In the genomic region with DNA sequence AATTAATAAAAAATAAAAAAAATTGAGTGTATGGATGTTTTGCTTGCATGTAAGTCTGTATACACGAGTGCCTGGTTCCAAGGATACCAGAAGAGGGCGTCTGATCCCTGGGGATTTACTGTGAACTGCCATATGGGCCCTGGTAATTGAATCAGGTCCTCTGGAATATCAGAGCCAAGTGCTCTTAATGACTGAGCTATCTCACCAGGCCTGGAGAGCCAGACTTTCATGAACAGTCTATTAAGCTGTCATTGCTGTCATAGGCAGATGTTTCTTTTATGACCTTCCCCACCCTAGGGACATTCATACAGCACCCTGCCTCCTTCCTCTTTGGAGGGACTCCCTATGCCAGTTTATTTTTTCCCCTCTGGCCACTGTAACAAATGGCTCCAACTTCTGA, we compare ENCODE assay signal across 24 mouse cellular contexts. TPM values are rescaled to one million over a fixed set of nuclear protein-coding genes. Genes with fewer than 3 reads are reported as not detected.
DNase-seq lines count a peak whose midpoint lies in the region; ATAC-seq and TF ChIP-seq lines count a peak whose summit lies in the region.
"Had no signal": no experiment of that assay in that cellular context is flagged by ENCODE, and none has a peak within 500 bp of the region (broad histone marks: within the 10 kb centered on the region; RNA-seq: fewer than 3 reads in every experiment).

No protein-coding gene starts in this region.

- no peak overlapping the region for H3K9ac ChIP-seq in forebrain, embryonic 14.5 days (ENCODE audit: low read length)
- no peak overlapping the region for H3K9ac ChIP-seq in forebrain, embryonic 12.5 days
- no peak overlapping the region for H3K9ac ChIP-seq in limb, embryonic 14.5 days (ENCODE audit: low read depth, low read length, severe bottlenecking)
- H3K9ac ChIP-seq in intestine, postnatal 0 days (ENCODE audit: low read depth, low read length), result no peak overlapping the region
- no peak overlapping the region for H3K9ac ChIP-seq in hindbrain, embryonic 14.5 days
- H3K9ac ChIP-seq: embryonic facial prominence, embryonic 12.5 days; heart, embryonic 15.5 days; neural tube, embryonic 13.5 days had no signal

- no peak overlapping the region for H3K4me2 ChIP-seq in forebrain, embryonic 14.5 days (ENCODE audit: low read length)
- H3K4me2 ChIP-seq in forebrain, embryonic 12.5 days, result no peak overlapping the region
- H3K4me2 ChIP-seq in limb, embryonic 14.5 days (replicated peaks; ENCODE audit: low read depth, low read length, severe bottlenecking), result no peak overlapping the region
- H3K4me2 ChIP-seq in intestine, postnatal 0 days (replicated peaks; ENCODE audit: low read depth), result no peak overlapping the region
- no peak overlapping the region for H3K4me2 ChIP-seq in hindbrain, embryonic 14.5 days (replicated peaks)
- H3K4me2 ChIP-seq: embryonic facial prominence, embryonic 12.5 days; heart, embryonic 15.5 days; midbrain, embryonic 11.5 days; neural tube, embryonic 13.5 days had no signal

- no peaks in the 10 kb centered on the region for H3K9me3 ChIP-seq in forebrain, embryonic 14.5 days (replicated peaks; ENCODE audit: control insufficient read depth, low read length)
- no peaks in the 10 kb centered on the region for H3K9me3 ChIP-seq in forebrain, embryonic 12.5 days
- no peaks in the 10 kb centered on the region for H3K9me3 ChIP-seq in limb, embryonic 14.5 days (ENCODE audit: control insufficient read depth, low read length)
- H3K9me3 ChIP-seq in limb, embryonic 10.5 days (replicated peaks), result no peaks in the 10 kb centered on the region
- H3K9me3 ChIP-seq in intestine, postnatal 0 days (ENCODE audit: control insufficient read depth), result no peaks in the 10 kb centered on the region
- H3K9me3 ChIP-seq in hindbrain, embryonic 14.5 days (ENCODE audit: control insufficient read depth, low read length), result no peaks in the 10 kb centered on the region
- H3K9me3 ChIP-seq: embryonic facial prominence, embryonic 12.5 days; heart, embryonic 15.5 days; neural tube, embryonic 13.5 days had no signal

- no peak for ATAC-seq in forebrain, embryonic 14.5 days
- ATAC-seq in forebrain, embryonic 12.5 days (ENCODE audit: low FRiP score), result no peak
- no peak for ATAC-seq in limb, embryonic 14.5 days (ENCODE audit: low FRiP score, low read depth)
- ATAC-seq in intestine, postnatal 0 days, result no peak
- ATAC-seq in hindbrain, embryonic 14.5 days (ENCODE audit: low FRiP score), result no peak
- ATAC-seq: activated CD4-positive, CD25-positive, alpha-beta regulatory T cell, adult 4 months; inflammation-experienced regulatory T-cells, adult 6 months had no signal

- no peaks in the 10 kb centered on the region for H3K4me1 ChIP-seq in forebrain, embryonic 14.5 days (ENCODE audit: control insufficient read depth, insufficient read depth, low read length)
- no peaks in the 10 kb centered on the region for H3K4me1 ChIP-seq in forebrain, embryonic 12.5 days
- H3K4me1 ChIP-seq in limb, embryonic 14.5 days (ENCODE audit: control insufficient read depth, insufficient read depth, low read length), result no peaks in the 10 kb centered on the region
- H3K4me1 ChIP-seq in limb, embryonic 10.5 days, result 0 out of 2 replicates have a peak, but pooled peaks cover 3% of the 10 kb centered on the region
- no peaks in the 10 kb centered on the region for H3K4me1 ChIP-seq in intestine, postnatal 0 days (replicated peaks; ENCODE audit: control insufficient read depth, insufficient read depth, low read length)
- no peaks in the 10 kb centered on the region for H3K4me1 ChIP-seq in hindbrain, embryonic 14.5 days (replicated peaks; ENCODE audit: control insufficient read depth, insufficient read depth, low read length)
- H3K4me1 ChIP-seq: embryonic facial prominence, embryonic 12.5 days; heart, embryonic 15.5 days; neural tube, embryonic 13.5 days had no signal

- peak; percentile 44 for TF ChIP-seq CTCF in intestine, postnatal 0 days (IDR thresholded peaks at IDR 0.05; ENCODE audit: low read depth)

- no peak overlapping the region for H3K27ac ChIP-seq in forebrain, embryonic 14.5 days (ENCODE audit: low read depth, low read length)
- no peak overlapping the region for H3K27ac ChIP-seq in forebrain, embryonic 12.5 days
- H3K27ac ChIP-seq in limb, embryonic 14.5 days (replicated peaks; ENCODE audit: low read depth, low read length), result no peak overlapping the region
- no peak overlapping the region for H3K27ac ChIP-seq in limb, embryonic 10.5 days
- no peak overlapping the region for H3K27ac ChIP-seq in intestine, postnatal 0 days (ENCODE audit: low read depth, low read length)
- H3K27ac ChIP-seq in hindbrain, embryonic 14.5 days, result no peak overlapping the region
- H3K27ac ChIP-seq: embryonic facial prominence, embryonic 12.5 days; heart, embryonic 15.5 days; macrophage; neural tube, embryonic 13.5 days had no signal

- peak; percentile 11 for DNase-seq in forebrain, embryonic 14.5 days (ENCODE audit: low spot score)
- DNase-seq in limb, embryonic 14.5 days (ENCODE audit: low spot score), result peak; percentile 14
- DNase-seq in limb, embryonic 10.5 days (ENCODE audit: low spot score), result no peak
- peak; percentile 45 for DNase-seq in ES-CJ7 (ENCODE audit: low read depth, low spot score)
- no peak for DNase-seq in layer of hippocampus, postnatal 25 days (ENCODE audit: extremely low spot score in 1 of 2, low spot score in 1 of 2)
- no peak for DNase-seq in hindbrain, embryonic 14.5 days (ENCODE audit: low spot score)
- DNase-seq: adrenal gland, postnatal 14 days; cerebellum, adult 8-10 months; gastrocnemius, postnatal 10 days; heart, adult 18-20 months; layer of hippocampus, adult 9-11 months; liver; thymus, postnatal 4 days had no signal

- TF ChIP-seq POLR2A in limb, embryonic 14.5 days (IDR thresholded peaks at IDR 0.05; ENCODE audit: borderline replicate concordance, extremely low read depth, insufficient read depth, insufficient read length), result no peak

- H3K36me3 ChIP-seq in forebrain, embryonic 14.5 days (ENCODE audit: control insufficient read depth, insufficient read depth, low read length), result no peaks in the 10 kb centered on the region
- H3K36me3 ChIP-seq in forebrain, embryonic 12.5 days (replicated peaks), result no peaks in the 10 kb centered on the region
- no peaks in the 10 kb centered on the region for H3K36me3 ChIP-seq in limb, embryonic 14.5 days (ENCODE audit: control insufficient read depth, insufficient read depth, low read length)
- no peaks in the 10 kb centered on the region for H3K36me3 ChIP-seq in limb, embryonic 10.5 days
- no peaks in the 10 kb centered on the region for H3K36me3 ChIP-seq in intestine, postnatal 0 days (ENCODE audit: control insufficient read depth, insufficient read depth)
- H3K36me3 ChIP-seq in hindbrain, embryonic 14.5 days (replicated peaks; ENCODE audit: control insufficient read depth, insufficient read depth), result no peaks in the 10 kb centered on the region
- H3K36me3 ChIP-seq: embryonic facial prominence, embryonic 12.5 days; heart, embryonic 15.5 days; neural tube, embryonic 13.5 days had no signal

- no peak overlapping the region for H3K4me3 ChIP-seq in forebrain, embryonic 14.5 days (ENCODE audit: low read depth, low read length)
- H3K4me3 ChIP-seq in forebrain, embryonic 12.5 days (replicated peaks), result no peak overlapping the region
- H3K4me3 ChIP-seq in limb, embryonic 14.5 days (replicated peaks; ENCODE audit: low read length), result no peak overlapping the region
- H3K4me3 ChIP-seq in limb, embryonic 10.5 days, result no peak overlapping the region
- no peak overlapping the region for H3K4me3 ChIP-seq in intestine, postnatal 0 days (ENCODE audit: low read depth, low read length)
- H3K4me3 ChIP-seq in hindbrain, embryonic 14.5 days (replicated peaks; ENCODE audit: low read length), result no peak overlapping the region
- H3K4me3 ChIP-seq: embryonic facial prominence, embryonic 12.5 days; heart, embryonic 15.5 days; neural tube, embryonic 13.5 days had no signal

- no peaks in the 10 kb centered on the region for H3K27me3 ChIP-seq in forebrain, embryonic 14.5 days (replicated peaks; ENCODE audit: control insufficient read depth, insufficient read depth, low read length)
- no peaks in the 10 kb centered on the region for H3K27me3 ChIP-seq in forebrain, embryonic 12.5 days
- H3K27me3 ChIP-seq in limb, embryonic 14.5 days (ENCODE audit: control insufficient read depth, insufficient read depth, low read length), result no peaks in the 10 kb centered on the region
- H3K27me3 ChIP-seq in limb, embryonic 10.5 days (ENCODE audit: low read depth, poor library complexity, severe bottlenecking), result no peaks in the 10 kb centered on the region
- no peaks in the 10 kb centered on the region for H3K27me3 ChIP-seq in intestine, postnatal 0 days (replicated peaks; ENCODE audit: control insufficient read depth, insufficient read depth, low read length)
- no peaks in the 10 kb centered on the region for H3K27me3 ChIP-seq in hindbrain, embryonic 14.5 days (ENCODE audit: control insufficient read depth, insufficient read depth, low read length)
- H3K27me3 ChIP-seq: embryonic facial prominence, embryonic 12.5 days; heart, embryonic 15.5 days; neural tube, embryonic 13.5 days had no signal

- 25% methylated on average over 2 of the region's 2 CpGs for WGBS in forebrain, embryonic 14.5 days
- WGBS in forebrain, embryonic 12.5 days, result 28% methylated on average over 2 of the region's 2 CpGs
- WGBS in limb, embryonic 14.5 days, result 25% methylated on average over 2 of the region's 2 CpGs
- 24% methylated on average over 2 of the region's 2 CpGs for WGBS in limb, embryonic 10.5 days
- 37% methylated on average over 2 of the region's 2 CpGs for WGBS in intestine, postnatal 0 days
- WGBS in hindbrain, embryonic 14.5 days, result 39% methylated on average over 2 of the region's 2 CpGs

RNA-seq across cellular contexts. Expression of a gene that starts 26.8 kb away (rescaled TPM):
- 0.95 and 1.1 TPM in 2 replicates for polyA plus RNA-seq in forebrain, embryonic 14.5 days (2014; fragmentation: Nextera tagmentation; extraction: Ambion mirVana)
- 0.51 and 0.55 TPM in 2 replicates for polyA plus RNA-seq in forebrain, embryonic 12.5 days (2016; fragmentation: Nextera tagmentation; extraction: Ambion mirVana)
- polyA plus RNA-seq in limb, embryonic 14.5 days (2012; rRNA removed), result 2.6 and 3.3 TPM in 2 replicates
- 1.6 and 2.0 TPM in 2 replicates for polyA plus RNA-seq in limb, embryonic 14.5 days (2014; fragmentation: Nextera tagmentation; extraction: Ambion mirVana)
- polyA plus RNA-seq in limb, embryonic 10.5 days (2016; fragmentation: Nextera tagmentation; extraction: Ambion mirVana), result 1.0 and 1.1 TPM in 2 replicates
- 9.7 and 11.6 TPM in 2 replicates for polyA plus RNA-seq in intestine, postnatal 0 days (2015; fragmentation: Nextera tagmentation; extraction: Ambion mirVana)
- 1 to 10 TPM; 1.2 to 1.3 TPM for total RNA-seq in layer of hippocampus, postnatal 25 days (2021)
- polyA plus RNA-seq in hindbrain, embryonic 14.5 days (2014; fragmentation: Nextera tagmentation; extraction: Ambion mirVana), result 1.6 and 2.2 TPM in 2 replicates
- total RNA-seq: hematopoietic stem cell, adult 5-6 weeks had no signal

RNA-seq across cellular contexts. Expression of a gene that starts 53.9 kb away (rescaled TPM):
- polyA plus RNA-seq in forebrain, embryonic 14.5 days (2014; fragmentation: Nextera tagmentation; extraction: Ambion mirVana), result not detected in 2 replicates
- polyA plus RNA-seq in forebrain, embryonic 12.5 days (2016; fragmentation: Nextera tagmentation; extraction: Ambion mirVana), result not detected in 2 replicates
- not detected in 2 replicates for polyA plus RNA-seq in limb, embryonic 14.5 days (2012; rRNA removed)
- not detected in 2 replicates for polyA plus RNA-seq in limb, embryonic 14.5 days (2014; fragmentation: Nextera tagmentation; extraction: Ambion mirVana)
- polyA plus RNA-seq in limb, embryonic 10.5 days (2016; fragmentation: Nextera tagmentation; extraction: Ambion mirVana), result not detected in 2 replicates
- polyA plus RNA-seq in intestine, postnatal 0 days (2015; fragmentation: Nextera tagmentation; extraction: Ambion mirVana), result 0.13 and 0.29 TPM in 2 replicates
- under 1 TPM; 0.19 to 0.27 TPM for total RNA-seq in layer of hippocampus, postnatal 25 days (2021)
- polyA plus RNA-seq in hindbrain, embryonic 14.5 days (2014; fragmentation: Nextera tagmentation; extraction: Ambion mirVana), result not detected in 2 replicates
- total RNA-seq: gastrocnemius, postnatal 10 days; hematopoietic stem cell, adult 5-6 weeks had no signal
- polyA plus RNA-seq: activated CD4-positive, CD25-positive, alpha-beta regulatory T cell, adult 4 months; embryonic facial prominence, embryonic 12.5 days; heart, embryonic 15.5 days; inflammation-experienced regulatory T-cells, adult 6 months; macrophage; midbrain, embryonic 11.5 days; neural tube, embryonic 13.5 days; testis, adult 2 months had no signal

RNA-seq across cellular contexts. Expression of a gene that starts 55.0 kb away (rescaled TPM):
- polyA plus RNA-seq in forebrain, embryonic 14.5 days (2014; fragmentation: Nextera tagmentation; extraction: Ambion mirVana), result 15.8 and 16.7 TPM in 2 replicates
- 31.0 and 33.6 TPM in 2 replicates for polyA plus RNA-seq in forebrain, embryonic 12.5 days (2016; fragmentation: Nextera tagmentation; extraction: Ambion mirVana)
- 80.2 and 94.4 TPM in 2 replicates for polyA plus RNA-seq in limb, embryonic 14.5 days (2012; rRNA removed)
- 111 and 132 TPM in 2 replicates for polyA plus RNA-seq in limb, embryonic 14.5 days (2014; fragmentation: Nextera tagmentation; extraction: Ambion mirVana)
- polyA plus RNA-seq in limb, embryonic 10.5 days (2016; fragmentation: Nextera tagmentation; extraction: Ambion mirVana), result 19.4 and 28.1 TPM in 2 replicates
- 52.1 and 58.8 TPM in 2 replicates for polyA plus RNA-seq in intestine, postnatal 0 days (2015; fragmentation: Nextera tagmentation; extraction: Ambion mirVana)
- 10 to 100 TPM; 37.2 to 43.5 TPM for total RNA-seq in layer of hippocampus, postnatal 25 days (2021)
- polyA plus RNA-seq in hindbrain, embryonic 14.5 days (2014; fragmentation: Nextera tagmentation; extraction: Ambion mirVana), result 16.8 and 20.6 TPM in 2 replicates

Comparison
In these comparisons a context has a peak if more than half of its experiments do, and no peak if none do; other contexts are left out.
1. DNase-seq: peak in forebrain, embryonic 14.5 days (single experiment), limb, embryonic 14.5 days (single experiment) and ES-CJ7 (single experiment); none in limb, embryonic 10.5 days (single experiment), layer of hippocampus, postnatal 25 days (0 of 2) and hindbrain, embryonic 14.5 days (single experiment).